Mouse (Mus musculus) liver, postnatal 0 days (tissue): Measurements from ENCODE around the gene Wasf2. TPM values are rescaled to one million over a fixed set of nuclear protein-coding genes. Genes with fewer than 3 reads are reported as not detected.

Source experiments
- ATAC-seq: fragments of 200-750 bp; cut with Nextera tagmentation; 2 replicates; pipeline ENCODE4 v1.8.0; 2017; ENCODE audit warnings: mild to moderate bottlenecking, moderate library complexity
- DNase-seq: peaks from one replicate; pipeline ENCODE4 v3.0.0-alpha.2; 2016
- H3K27ac ChIP-seq: fragments of 300-500 bp; sonication (generic); 2 replicates; pipeline ENCODE4 v1.5.1; 2014; ENCODE audit warnings: antibody characterized with exemption, moderate library complexity, mild to moderate bottlenecking, low read depth
- H3K27me3 ChIP-seq: fragments of 300-500 bp; sonication (generic); 2 replicates; pipeline ENCODE4 v1.6.1; 2014; ENCODE audit warnings: low read length, control low read depth, mixed read lengths; ENCODE audit not compliant: insufficient read depth
- H3K36me3 ChIP-seq: fragments of 300-500 bp; sonication (generic); replicated peaks from 2 replicates; pipeline ENCODE4 v1.6.1; 2014; ENCODE audit warnings: mild to moderate bottlenecking, control low read depth, low read length, moderate library complexity, mixed read lengths; ENCODE audit not compliant: insufficient read depth
- H3K4me1 ChIP-seq: fragments of 300-500 bp; sonication (generic); 2 replicates; pipeline ENCODE4 v1.6.1; 2014; ENCODE audit warnings: antibody characterized with exemption, mild to moderate bottlenecking, control low read depth; ENCODE audit not compliant: insufficient read depth
- H3K4me2 ChIP-seq: fragments of 300-500 bp; sonication (generic); 2 replicates; pipeline ENCODE4 v1.6.1; 2014; ENCODE audit warnings: low read depth, mild to moderate bottlenecking, low read length, moderate library complexity, mixed read lengths
- H3K4me3 ChIP-seq: fragments of 300-500 bp; sonication (generic); 2 replicates; pipeline ENCODE4 v1.5.1; 2014; ENCODE audit warnings: low read depth, low read length
- H3K9ac ChIP-seq: fragments of 300-500 bp; sonication (generic); replicated peaks from 2 replicates; pipeline ENCODE4 v1.6.1; 2014; ENCODE audit warnings: mild to moderate bottlenecking, moderate library complexity
- H3K9me3 ChIP-seq: fragments of 300-500 bp; sonication (generic); 2 replicates; pipeline ENCODE4 v1.6.1; 2016; ENCODE audit warnings: mild to moderate bottlenecking, control low read depth, low read length, mixed read lengths
- CTCF ChIP-seq: sonication (generic); IDR thresholded peaks from 2 replicates; pipeline ENCODE4 v1.5.1; 2016; ENCODE audit warnings: antibody characterized with exemption, low read depth
- EP300 ChIP-seq: IDR thresholded peaks from 2 replicates; pipeline ENCODE4 v1.6.1; 2016; ENCODE audit warnings: antibody characterized with exemption, low read depth, mild to moderate bottlenecking
- WGBS: fragments of 180-500 bp; shearing (Covaris S2); extraction: QIAGEN DNeasy Blood & Tissue Kit; methylation state at CpG from one replicate; pipeline ENCODE4 v1.1.7; 2014; ENCODE audit not compliant: insufficient replicate concordance; 5-methylcytosine and 5-hydroxymethylcytosine counted together
- microRNA-seq: library from miRNA; unstranded; fragments of <30 nt; microRNA quantifications from one replicate; pipeline ENCODE4, GENCODE M21; 2016
- polyA plus RNA-seq: library from polyadenylated mRNA; unstranded; fragments of >200 nt; fragmentation: Nextera tagmentation; extraction: Ambion mirVana; gene quantifications from 2 replicates; pipeline ENCODE4 v1.2.1, GENCODE M21; 2015

Gene Wasf2
- polyA plus RNA-seq, 1 experiment from 2014 or later = 43.1 TPM

GRCm38 (mm10) chr4:133243538-133243937 lies 113.2 kb downstream of the Wasf2 start:
- H3K4me2 ChIP-seq = no peak overlapping the region
- peaks cover 16% of the 10 kb centered on the region for H3K36me3 ChIP-seq
- no peak for ATAC-seq
- TF ChIP-seq CTCF (no peak), EP300 (no peak)
- peaks cover 46% of the 10 kb centered on the region for H3K4me1 ChIP-seq
- no peak overlapping the region for H3K9ac ChIP-seq
- no peak overlapping the region for H3K4me3 ChIP-seq
- H3K27ac ChIP-seq = no peak overlapping the region
- DNase-seq = no peak
- WGBS = 75% methylated on average over 13 of the region's 13 CpGs
- peaks cover 15% of the 10 kb centered on the region for H3K27me3 ChIP-seq
- H3K9me3 ChIP-seq = no peaks in the 10 kb centered on the region

GRCm38 (mm10) chr4:133244289-133244688 lies 114.0 kb downstream of the Wasf2 start:
- Histone ChIP-seq H3K27me3 (peaks cover 15% of the 10 kb centered on the region), H3K4me1 (peaks cover 40% of the 10 kb centered on the region), H3K4me2 (no peak overlapping the region), H3K36me3 (peaks cover 16% of the 10 kb centered on the region), H3K9ac (no peak overlapping the region), H3K4me3 (no peak overlapping the region), H3K27ac (no peak overlapping the region), H3K9me3 (no peaks in the 10 kb centered on the region)
- TF ChIP-seq EP300 = peak; percentile 63; the same call in 1 of the 2 replicates
- TF ChIP-seq CTCF = no peak
- no peak for ATAC-seq
- WGBS = 26% methylated on average over 1 of the region's 1 CpGs
- no peak for DNase-seq

- Histone ChIP-seq H3K4me2 (peak overlapping the region; percentile 65), H3K27ac (peak overlapping the region; percentile 66; the same call in 1 of the 2 replicates), H3K9me3 (no peaks in the 10 kb centered on the region), H3K4me3 (no peak overlapping the region), H3K4me1 (peaks cover 32% of the 10 kb centered on the region), H3K27me3 (peaks cover 31% of the 10 kb centered on the region), H3K9ac (no peak overlapping the region), H3K36me3 (peaks cover 23% of the 10 kb centered on the region)
- DNase-seq (no peak), ATAC-seq (no peak)
- WGBS = 58% methylated on average over 15 of the region's 15 CpGs
- no peak for TF ChIP-seq EP300
- no peak for TF ChIP-seq CTCF
Observed at GRCm38 (mm10) chr4:133247072-133247471, 116.8 kb downstream of the Wasf2 start.

- 52% methylated on average over 13 of the region's 13 CpGs for WGBS
- no peaks in the 10 kb centered on the region for H3K9me3 ChIP-seq
- peaks cover 31% of the 10 kb centered on the region for H3K27me3 ChIP-seq
- H3K4me1 ChIP-seq = peaks cover 24% of the 10 kb centered on the region
- TF ChIP-seq CTCF = no peak
- TF ChIP-seq EP300 = peak; percentile 86
- ATAC-seq = peak; percentile 89
- no peak overlapping the region for H3K4me3 ChIP-seq
- H3K9ac ChIP-seq = no peak overlapping the region
- H3K36me3 ChIP-seq = peaks cover 24% of the 10 kb centered on the region
- DNase-seq = peak; percentile 65
- peak overlapping the region; percentile 66 for H3K27ac ChIP-seq
- peak overlapping the region; percentile 65 for H3K4me2 ChIP-seq
Observed at GRCm38 (mm10) chr4:133247806-133248449, 117.6 kb downstream of the Wasf2 start.

Small RNA genes within 50 kb of the gene (microRNA-seq; reads per million reads assigned to microRNA genes)
- not detected for gene Mir7017

Other genes with a start within 250 kb of the Wasf2 start
- gene Stx12, start 246.0 kb upstream of the Wasf2 start, polyA plus RNA-seq = 14.4 and 17.0 TPM in 2 replicates
- 21.7 and 22.5 TPM in 2 replicates for gene Fam76a, start 207.9 kb upstream of the Wasf2 start, polyA plus RNA-seq
- gene Fgr, start 156.4 kb upstream of the Wasf2 start, polyA plus RNA-seq = 3.8 and 4.0 TPM in 2 replicates
- gene Ahdc1, start 119.2 kb upstream of the Wasf2 start, polyA plus RNA-seq = 0.76 and 0.87 TPM in 2 replicates
- gene Cd164l2, start 81.6 kb downstream of the Wasf2 start, polyA plus RNA-seq = 0.25 and 0.39 TPM in 2 replicates
- not detected in 2 replicates for gene Gpr3, start 82.0 kb downstream of the Wasf2 start, polyA plus RNA-seq
- 1.2 and 1.3 TPM in 2 replicates for gene Map3k6, start 110.3 kb downstream of the Wasf2 start, polyA plus RNA-seq
- 1.0 and 1.3 TPM in 2 replicates for gene Sytl1, start 132.6 kb downstream of the Wasf2 start, polyA plus RNA-seq
- 29.6 and 30.8 TPM in 2 replicates for gene Tmem222, start 147.3 kb downstream of the Wasf2 start, polyA plus RNA-seq
- 5.3 and 5.5 TPM in 2 replicates for gene Wdtc1, start 223.0 kb downstream of the Wasf2 start, polyA plus RNA-seq
- 1.8 TPM in 2 replicates for gene Slc9a1, start 239.2 kb downstream of the Wasf2 start, polyA plus RNA-seq